Mouse (Mus musculus): ENCODE data around the gene Hmcn1.

DNA sequence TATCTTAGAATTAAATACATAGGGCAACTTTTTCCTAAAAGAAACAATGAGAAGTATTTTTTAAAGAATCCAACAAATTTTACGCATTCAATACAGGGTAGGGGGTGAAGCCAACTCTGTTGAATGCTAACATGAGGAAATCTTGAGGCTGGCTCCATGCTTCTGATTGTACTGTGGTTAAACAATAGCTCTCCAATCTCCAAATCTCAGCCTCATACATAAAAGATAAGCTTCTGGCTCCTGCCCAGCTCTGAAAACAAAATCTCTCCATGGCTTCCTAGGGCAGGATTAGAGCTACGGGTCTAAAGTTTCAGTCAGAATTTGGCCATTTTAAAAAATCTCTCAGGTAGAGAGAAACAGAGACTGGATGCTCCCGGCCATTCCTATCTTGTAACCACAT lies 186.4 kb downstream of the Hmcn1 start:
- TF ChIP-seq MYC (IDR thresholded peaks at IDR 0.05; ENCODE audit: low read depth, low read length) (no peak), CTCF (IDR thresholded peaks at IDR 0.05 in 2 of 3, conservative IDR thresholded peaks at IDR 0.05 in 1 of 3; ENCODE audit: control insufficient read depth in 1 of 3, insufficient read depth in 1 of 3, low read depth in 2 of 3, low read length in 3 of 3, poor library complexity in 1 of 3, severe bottlenecking in 1 of 3) (no peak), E2F4 (IDR thresholded peaks at IDR 0.05; ENCODE audit: borderline replicate concordance, low read depth, low read length) (no peak), GATA1 (IDR thresholded peaks at IDR 0.05; ENCODE audit: low read depth, low read length) (no peak), MAFK (IDR thresholded peaks at IDR 0.05; ENCODE audit: borderline replicate concordance, low read depth, low read length) (no peak), TCF12 (IDR thresholded peaks at IDR 0.05; ENCODE audit: low read depth, low read length) (no peak), CHD1 (IDR thresholded peaks at IDR 0.05; ENCODE audit: low read depth, low read length) (no peak), EP300 (IDR thresholded peaks at IDR 0.05; ENCODE audit: low read depth in 1 of 2, low read length in 2 of 2) (no peak), POLR2A (IDR thresholded peaks at IDR 0.05; ENCODE audit: control insufficient read depth in 1 of 2, insufficient read depth in 1 of 2, low read depth in 1 of 2, low read length in 2 of 2, poor library complexity in 1 of 2) (no peak), POLR2AphosphoS2 (IDR thresholded peaks at IDR 0.05; ENCODE audit: low read length) (no peak), TBP (IDR thresholded peaks at IDR 0.05; ENCODE audit: low read depth, low read length) (no peak)
